In genomic region chr13:56590202-56590601, GRCm38 (mm10) we compare ENCODE assay signal across 31 mouse cellular contexts. TPM values are rescaled to one million over a fixed set of nuclear protein-coding genes. Genes with fewer than 3 reads are reported as not detected.
DNase-seq lines count a peak whose midpoint lies in the region; ATAC-seq and TF ChIP-seq lines count a peak whose summit lies in the region.
"Had no signal": no experiment of that assay in that cellular context is flagged by ENCODE, and none has a peak within 500 bp of the region (broad histone marks: within the 10 kb centered on the region; RNA-seq: fewer than 3 reads in every experiment).

No protein-coding gene starts in this region.

- TF ChIP-seq POLR2A in lung, adult 2 months (IDR thresholded peaks at IDR 0.05; ENCODE audit: borderline replicate concordance, extremely low read depth, low read depth, low read length): no peak
- TF ChIP-seq POLR2A in cerebellum, adult 2 months (IDR thresholded peaks at IDR 0.05; ENCODE audit: borderline replicate concordance, insufficient read depth, low read length): no peak

- H3K4me3 ChIP-seq in heart, embryonic 14.5 days (ENCODE audit: control insufficient read depth in 1 of 2, insufficient read depth in 1 of 2, low read depth in 1 of 2, low read length in 2 of 2): no peak overlapping the region
- no peak overlapping the region for H3K4me3 ChIP-seq in lung, embryonic 15.5 days
- no peak overlapping the region for H3K4me3 ChIP-seq in lung, adult 2 months (replicated peaks; ENCODE audit: extremely low read depth, low read depth, low read length)
- H3K4me3 ChIP-seq in cerebellum, adult 2 months (replicated peaks; ENCODE audit: insufficient read depth, low read depth, low read length): no peak overlapping the region
- H3K4me3 ChIP-seq: embryonic facial prominence, embryonic 15.5 days; forebrain, embryonic 15.5 days; hindbrain, embryonic 10.5 days; limb, embryonic 12.5 days; liver, embryonic 12.5 days; neural tube, embryonic 12.5 days had no signal

- no peaks in the 10 kb centered on the region for H3K27me3 ChIP-seq in heart, embryonic 14.5 days (ENCODE audit: control insufficient read depth, insufficient read depth, low read length)
- H3K27me3 ChIP-seq in lung, embryonic 15.5 days: no peaks in the 10 kb centered on the region
- no peaks in the 10 kb centered on the region for H3K27me3 ChIP-seq in cerebellum, adult 2 months (ENCODE audit: control insufficient read depth, insufficient read depth, low read length)
- H3K27me3 ChIP-seq: embryonic facial prominence, embryonic 15.5 days; forebrain, embryonic 15.5 days; limb, embryonic 12.5 days; neural tube, embryonic 12.5 days had no signal

- H3K4me1 ChIP-seq in heart, embryonic 14.5 days (ENCODE audit: control insufficient read depth in 2 of 2, insufficient read depth in 2 of 2, low read length in 2 of 2): peaks cover 40 to 53% of the 10 kb centered on the region in 2 experiments
- peaks cover 80% of the 10 kb centered on the region for H3K4me1 ChIP-seq in lung, embryonic 15.5 days
- peaks cover 4% of the 10 kb centered on the region; the same call in 1 of the 2 replicates for H3K4me1 ChIP-seq in lung, adult 2 months (ENCODE audit: control insufficient read depth, insufficient read depth, low read length)
- no peaks in the 10 kb centered on the region for H3K4me1 ChIP-seq in cerebellum, adult 2 months (ENCODE audit: control insufficient read depth, insufficient read depth, low read length)
- H3K4me1 ChIP-seq: forebrain, embryonic 15.5 days; liver, embryonic 12.5 days had no signal

- WGBS in heart, embryonic 14.5 days: 55% methylated on average over 5 of the region's 5 CpGs
- WGBS in lung, embryonic 15.5 days: 43% methylated on average over 5 of the region's 5 CpGs
- WGBS in lung, adult 2 months: 76% methylated on average over 5 of the region's 5 CpGs
- 86% methylated on average over 5 of the region's 5 CpGs for WGBS in cerebellum, adult 2 months

- peak overlapping the region; percentile 18; the same call in 1 of the 2 replicates for H3K4me2 ChIP-seq in heart, embryonic 14.5 days (ENCODE audit: low read length)
- H3K4me2 ChIP-seq in lung, embryonic 15.5 days: no peak overlapping the region
- H3K4me2 ChIP-seq: embryonic facial prominence, embryonic 15.5 days; forebrain, embryonic 15.5 days; limb, embryonic 12.5 days; liver, embryonic 12.5 days; neural tube, embryonic 12.5 days had no signal

- no peak overlapping the region for H3K9ac ChIP-seq in heart, embryonic 14.5 days (ENCODE audit: low read length)
- no peak overlapping the region for H3K9ac ChIP-seq in lung, embryonic 15.5 days
- H3K9ac ChIP-seq: embryonic facial prominence, embryonic 15.5 days; forebrain, embryonic 15.5 days; limb, embryonic 12.5 days; liver, embryonic 12.5 days; neural tube, embryonic 12.5 days had no signal

- TF ChIP-seq CTCF in lung, adult 2 months (IDR thresholded peaks at IDR 0.05; ENCODE audit: insufficient read depth, low read length): no peak
- no peak for TF ChIP-seq CTCF in cerebellum, adult 2 months (IDR thresholded peaks at IDR 0.05; ENCODE audit: borderline replicate concordance, insufficient read depth, low read depth, low read length)

- DNase-seq in heart, adult 8-10 months (ENCODE audit: low spot score): no peak
- no peak for DNase-seq in lung, adult 2 months
- peak; percentile 61 for DNase-seq in adrenal gland, postnatal 25 days
- peak; percentile 74 for DNase-seq in lung, postnatal 10 days
- DNase-seq in cerebellum, adult 2 months: no peak
- DNase-seq in embryo, embryonic 9.5 days (ENCODE audit: extremely low spot score): no peak
- DNase-seq: cerebellum, adult 8-10 months; cerebellum, postnatal 36 days; embryo, embryonic 11 days; gastrocnemius, postnatal 10 days; kidney, postnatal 36 days; thymus, postnatal 25 days had no signal

- no peaks in the 10 kb centered on the region for H3K9me3 ChIP-seq in heart, embryonic 14.5 days (ENCODE audit: control insufficient read depth, low read length)
- no peaks in the 10 kb centered on the region for H3K9me3 ChIP-seq in lung, embryonic 15.5 days
- H3K9me3 ChIP-seq: embryonic facial prominence, embryonic 15.5 days; forebrain, embryonic 15.5 days; hindbrain, embryonic 10.5 days; limb, embryonic 12.5 days; liver, embryonic 12.5 days; neural tube, embryonic 12.5 days had no signal

- no peak for ATAC-seq in heart, embryonic 14.5 days (ENCODE audit: insufficient number of reproducible peaks, insufficient read depth, low FRiP score, low read depth)
- peak; percentile 15; the same call in 1 of the 2 replicates for ATAC-seq in lung, embryonic 15.5 days (ENCODE audit: borderline replicate concordance, extremely low read depth, low FRiP score, low TSS enrichment)
- ATAC-seq: forebrain, embryonic 15.5 days; hindbrain, postnatal 0 days; intestine, embryonic 16.5 days; liver, embryonic 12.5 days had no signal

- H3K27ac ChIP-seq in heart, embryonic 14.5 days (replicated peaks in 1 of 2; ENCODE audit: control insufficient read depth in 1 of 2, insufficient read depth in 1 of 2, low read depth in 2 of 2, low read length in 2 of 2): peak overlapping the region; percentile 12 to 47; a peak in 1 of 4 replicates
- H3K27ac ChIP-seq in lung, embryonic 15.5 days: peak overlapping the region; percentile 46; the same call in 1 of the 2 replicates
- no peak overlapping the region for H3K27ac ChIP-seq in cerebellum, adult 2 months (ENCODE audit: insufficient read depth, low read length)
- H3K27ac ChIP-seq: embryonic facial prominence, embryonic 15.5 days; forebrain, embryonic 15.5 days; hindbrain, embryonic 10.5 days; hindbrain, postnatal 0 days; limb, embryonic 12.5 days; liver, embryonic 12.5 days; neural tube, embryonic 12.5 days had no signal

- H3K36me3 ChIP-seq in heart, embryonic 14.5 days (ENCODE audit: control insufficient read depth, insufficient read depth, low read length): no peaks in the 10 kb centered on the region
- H3K36me3 ChIP-seq in lung, embryonic 15.5 days: no peaks in the 10 kb centered on the region
- H3K36me3 ChIP-seq: embryonic facial prominence, embryonic 15.5 days; forebrain, embryonic 15.5 days; hindbrain, embryonic 10.5 days; limb, embryonic 12.5 days; liver, embryonic 12.5 days; neural tube, embryonic 12.5 days had no signal

RNA-seq across cellular contexts. Expression of gene Tgfbi, which starts 19.1 kb away (rescaled TPM):
- polyA plus RNA-seq in heart, embryonic 14.5 days (2014; fragmentation: Nextera tagmentation; extraction: Ambion mirVana): 37.7 and 46.2 TPM in 2 replicates
- total RNA-seq in heart, adult 8-10 months (2022): 10 to 100 TPM; 10.2 to 16.8 (median 14.4) TPM
- 189 TPM in 2 replicates for polyA plus RNA-seq in lung, embryonic 15.5 days (2015; fragmentation: Nextera tagmentation; extraction: Ambion mirVana)
- polyA plus RNA-seq in lung, adult 2 months (2012; rRNA removed): 50.8 and 53.9 TPM in 2 replicates
- 26.5 and 32.9 TPM in 2 replicates for total RNA-seq in adrenal gland, postnatal 25 days (2021)
- 4.9 and 5.1 TPM in 2 replicates for polyA plus RNA-seq in cerebellum, adult 2 months (2012; rRNA removed)
- total RNA-seq: MEL had no signal

RNA-seq across cellular contexts. Expression of gene Lect2, which starts 41.9 kb away (rescaled TPM):
- polyA plus RNA-seq in heart, embryonic 14.5 days (2014; fragmentation: Nextera tagmentation; extraction: Ambion mirVana): not detected in 2 replicates
- not detected for total RNA-seq in heart, adult 8-10 months (2022)
- 0.53 TPM in 1 of 2 replicates, not detected in the other for polyA plus RNA-seq in lung, embryonic 15.5 days (2015; fragmentation: Nextera tagmentation; extraction: Ambion mirVana)
- polyA plus RNA-seq in lung, adult 2 months (2012; rRNA removed): not detected in 2 replicates
- 0.39 and 1.2 TPM in 2 replicates for total RNA-seq in adrenal gland, postnatal 25 days (2021)
- polyA plus RNA-seq in cerebellum, adult 2 months (2012; rRNA removed): not detected in 2 replicates
- total RNA-seq: gastrocnemius, postnatal 10 days; heart, adult 18-20 months; hindbrain, postnatal 0 days; layer of hippocampus, adult 8-10 months; left cerebral cortex, postnatal 14 days; megakaryocyte-erythroid progenitor cell, adult 5-6 weeks; MEL had no signal
- polyA plus RNA-seq: C2C12; embryonic facial prominence, embryonic 15.5 days; forebrain, embryonic 15.5 days; hindbrain, embryonic 10.5 days; hindbrain, postnatal 0 days; limb, embryonic 12.5 days; midbrain, embryonic 14.5 days; neural tube, embryonic 12.5 days; spleen, adult 2 months; testis, adult 2 months had no signal

Comparison
In these comparisons a context has a peak if more than half of its experiments do, and no peak if none do; other contexts are left out.
1. DNase-seq: peak in adrenal gland, postnatal 25 days (single experiment) and lung, postnatal 10 days (single experiment); none in heart, adult 8-10 months (single experiment), lung, adult 2 months (single experiment), cerebellum, adult 2 months (0 of 2) and embryo, embryonic 9.5 days (single experiment).